Mouse (Mus musculus) brain, embryonic 14.5 days (tissue): ENCODE data around the gene Afap1.
A peak's percentile ranks its signal among the peaks of the same experiment; 100 is the strongest.

Experiments
- CTCF ChIP-seq: fragments of 200-500 bp; IDR thresholded peaks from 2 replicates; pipeline ENCODE4 v1.5.1; 2012; ENCODE audit warnings: inconsistent platforms, mild to moderate bottlenecking, moderate library complexity, borderline replicate concordance; ENCODE audit not compliant: insufficient read depth, insufficient read length; ENCODE audit errors: extremely low read depth
- POLR2A ChIP-seq: fragments of 200-500 bp; IDR thresholded peaks from 2 replicates; pipeline ENCODE4 v1.6.1; 2012; ENCODE audit warnings: mild to moderate bottlenecking, inconsistent platforms, borderline replicate concordance; ENCODE audit not compliant: poor library complexity, insufficient read depth, insufficient read length, severe bottlenecking; ENCODE audit errors: extremely low read depth

GRCm38 (mm10) chr5:35858069-35858468, 35.0 kb upstream of the Afap1 start:
- no peak for TF ChIP-seq POLR2A
- TF ChIP-seq CTCF: peak; percentile 90
